Mouse (Mus musculus) gastrocnemius, adult 2 months (tissue): ENCODE data around the gene Mecom. TPM values are rescaled to one million over a fixed set of nuclear protein-coding genes. Genes with fewer than 3 reads are reported as not detected.

Source experiments
- DNase-seq: peaks from one replicate; pipeline ENCODE4 v3.0.0; 2022
- H3K27ac ChIP-seq: fragments of 200-600 bp; 2 replicates; pipeline ENCODE4 v1.8.1; 2022; ENCODE audit warnings: mild to moderate bottlenecking
- H3K4me3 ChIP-seq: fragments of 200-600 bp; 2 replicates; pipeline ENCODE4 v1.8.1; 2022; ENCODE audit warnings: mild to moderate bottlenecking, moderate library complexity
- CTCF ChIP-seq: fragments of 200-600 bp; IDR thresholded peaks from 2 replicates; pipeline ENCODE4 v1.8.1; 2022; ENCODE audit warnings: antibody characterized with exemption, mild to moderate bottlenecking, moderate library complexity
- intact Hi-C: fragments of 180-260 bp; cut with DNase I; formaldehyde crosslinking; loops from one replicate; pipeline ENCODE4 v1.15.1; 2025
- total RNA-seq, 2 experiments: library from RNA; stranded (reverse); gene quantifications; 2 replicates each; pipeline ENCODE4 v1.2.3; 2021

Mecom gene
- total RNA-seq, 2 experiments from 2014 or later: 5.8 to 6.9 TPM

- intact Hi-C loops: no loop called here
- no peak for TF ChIP-seq CTCF
- Histone ChIP-seq H3K27ac (no peak overlapping the region), H3K4me3 (no peak overlapping the region)
- DNase-seq: no peak
These were observed 217.3 kb downstream of the Mecom start for GRCm38 (mm10) chr3:30330476-30330875.

- intact Hi-C loops: no loop called here
- TF ChIP-seq CTCF: no peak
- Histone ChIP-seq H3K4me3 (no peak overlapping the region), H3K27ac (no peak overlapping the region)
- no peak for DNase-seq
These were observed 217.8 kb downstream of the Mecom start for GRCm38 (mm10) chr3:30330021-30330420.

GRCm38 (mm10) chr3:30314955-30315354 is 232.9 kb downstream of the Mecom start:
- Histone ChIP-seq H3K4me3 (no peak overlapping the region), H3K27ac (no peak overlapping the region)
- intact Hi-C loops: no loop called here
- DNase-seq: no peak
- TF ChIP-seq CTCF: no peak

- DNase-seq: no peak
- intact Hi-C loops: no loop called here
- H3K4me3 ChIP-seq: no peak overlapping the region
- TF ChIP-seq CTCF: no peak; the same call in 1 of the 2 replicates
- H3K27ac ChIP-seq: no peak overlapping the region
These were observed 239.7 kb downstream of the Mecom start for GRCm38 (mm10) chr3:30308081-30308480.

- H3K27ac ChIP-seq: no peak overlapping the region
- intact Hi-C loops: no loop called here
These were observed 240.2 kb downstream of the Mecom start for GRCm38 (mm10) chr3:30307601-30308000.

GRCm38 (mm10) chr3:30306080-30306479 is 241.7 kb downstream of the Mecom start:
- Histone ChIP-seq H3K27ac (no peak overlapping the region), H3K4me3 (no peak overlapping the region)
- TF ChIP-seq CTCF: no peak
- DNase-seq: no peak
- intact Hi-C loops: no loop called here

More at GRCm38 (mm10) chr3:30307601-30308000, 240.2 kb downstream of the Mecom start:
- DNase-seq: no peak
- TF ChIP-seq CTCF: no peak
- H3K4me3 ChIP-seq: no peak overlapping the region

- DNase-seq: no peak
- Histone ChIP-seq H3K4me3 (no peak overlapping the region), H3K27ac (no peak overlapping the region)
- intact Hi-C loops: no loop called here
- no peak for TF ChIP-seq CTCF
These were observed 248.3 kb downstream of the Mecom start for GRCm38 (mm10) chr3:30299460-30299859.

- no peak for TF ChIP-seq CTCF
- Histone ChIP-seq H3K4me3 (no peak overlapping the region), H3K27ac (no peak overlapping the region)
- intact Hi-C loops: no loop called here
- no peak for DNase-seq
These were observed 253.4 kb downstream of the Mecom start for GRCm38 (mm10) chr3:30294433-30294832.

- no peak overlapping the region for H3K4me3 ChIP-seq
- intact Hi-C loops: no loop called here
- no peak overlapping the region for H3K27ac ChIP-seq
- no peak for DNase-seq
- no peak for TF ChIP-seq CTCF
These were observed 261.3 kb downstream of the Mecom start for GRCm38 (mm10) chr3:30286529-30286928.

GRCm38 (mm10) chr3:30284094-30284493 is 263.7 kb downstream of the Mecom start:
- no peak overlapping the region for H3K4me3 ChIP-seq
- intact Hi-C loops: no loop called here
- TF ChIP-seq CTCF: no peak
- DNase-seq: no peak
- H3K27ac ChIP-seq: no peak overlapping the region

- H3K4me3 ChIP-seq: no peak overlapping the region
- intact Hi-C loops: no loop called here
- no peak for DNase-seq
- TF ChIP-seq CTCF: no peak
- no peak overlapping the region for H3K27ac ChIP-seq
These were observed 264.2 kb downstream of the Mecom start for GRCm38 (mm10) chr3:30283562-30283961.

GRCm38 (mm10) chr3:30277569-30277968 is 270.2 kb downstream of the Mecom start:
- intact Hi-C loops: no loop called here
- DNase-seq: no peak
- Histone ChIP-seq H3K27ac (no peak overlapping the region), H3K4me3 (no peak overlapping the region)
- no peak for TF ChIP-seq CTCF

GRCm38 (mm10) chr3:30276099-30276498 is 271.7 kb downstream of the Mecom start:
- no peak for DNase-seq
- no peak for TF ChIP-seq CTCF

GRCm38 (mm10) chr3:30269253-30269652 is 278.6 kb downstream of the Mecom start:
- no peak for DNase-seq
- intact Hi-C loops: no loop called here
- Histone ChIP-seq H3K27ac (no peak overlapping the region), H3K4me3 (no peak overlapping the region)
- peak; percentile 18; the same call in 1 of the 2 replicates for TF ChIP-seq CTCF

More at GRCm38 (mm10) chr3:30276099-30276498, 271.7 kb downstream of the Mecom start:
- intact Hi-C loops: no loop called here
- Histone ChIP-seq H3K27ac (no peak overlapping the region), H3K4me3 (no peak overlapping the region)
